Mouse (Mus musculus) heart, postnatal 25 days (tissue): ENCODE results near the gene Lrrc29. TPM values are rescaled to one million over a fixed set of nuclear protein-coding genes. Genes with fewer than 3 reads are reported as not detected.
A peak's percentile ranks its signal among the peaks of the same experiment; 100 is the strongest.

Source experiments
- DNase-seq: peaks from one replicate; pipeline ENCODE4 v3.0.0; 2022; ENCODE audit warnings: low spot score
- intact Hi-C: fragments of 180-260 bp; cut with DNase I; formaldehyde crosslinking; loops from one replicate; pipeline ENCODE4 v1.15.1; 2025
- microRNA-seq: library from miRNA; unstranded; fragments of <30 nt; microRNA quantifications from one replicate; pipeline ENCODE4 v1.2.0, GENCODE M21; 2022
- total RNA-seq, 2 experiments: library from RNA; stranded (reverse); gene quantifications; 2 replicates each; pipeline ENCODE4 v1.2.3; 2021

The Lrrc29 gene
- total RNA-seq, 2 experiments from 2014 or later = 1.3 to 1.9 TPM

DNA sequence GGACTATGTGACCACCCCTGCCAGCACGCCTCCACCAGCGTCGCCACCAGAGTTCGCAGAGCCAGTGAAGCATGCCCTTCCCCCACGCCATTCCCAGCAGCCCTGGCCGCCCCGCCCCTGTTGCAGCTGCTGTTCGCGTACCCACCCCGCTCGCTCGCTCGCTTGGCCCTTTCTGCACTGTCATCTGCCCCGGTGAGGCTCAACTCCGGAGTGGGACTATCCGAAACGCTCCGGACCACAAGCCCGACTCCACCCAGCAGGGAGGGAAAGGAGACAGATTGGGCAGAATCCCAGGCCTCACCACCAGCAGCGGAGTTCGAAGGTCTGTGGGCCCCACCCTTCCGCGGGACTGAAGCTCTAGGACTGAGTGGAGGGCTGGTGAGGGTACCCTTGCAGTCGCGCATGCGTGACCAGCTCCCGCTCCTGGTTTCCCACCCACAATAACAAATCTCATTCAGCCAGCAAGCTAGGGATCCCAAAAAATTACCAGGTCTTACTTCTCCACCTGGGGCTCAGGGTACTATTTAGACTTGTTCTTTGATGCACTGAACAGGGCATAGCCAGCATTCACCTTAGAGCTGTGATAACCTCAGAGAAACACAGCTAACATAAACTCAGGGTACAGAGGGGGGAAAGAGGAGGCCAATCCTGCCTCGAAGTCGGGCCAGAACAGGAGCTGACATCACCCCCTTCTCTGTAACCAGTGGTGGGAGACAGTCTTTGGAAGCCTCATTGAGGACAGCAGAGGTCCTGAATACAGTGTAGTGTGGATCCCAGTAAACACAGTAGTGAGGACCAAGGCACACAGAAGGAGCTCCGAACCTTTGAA, 49.6 kb downstream of the Lrrc29 start:
- DNase-seq = no peak
- intact Hi-C loops = no loop called here

DNA sequence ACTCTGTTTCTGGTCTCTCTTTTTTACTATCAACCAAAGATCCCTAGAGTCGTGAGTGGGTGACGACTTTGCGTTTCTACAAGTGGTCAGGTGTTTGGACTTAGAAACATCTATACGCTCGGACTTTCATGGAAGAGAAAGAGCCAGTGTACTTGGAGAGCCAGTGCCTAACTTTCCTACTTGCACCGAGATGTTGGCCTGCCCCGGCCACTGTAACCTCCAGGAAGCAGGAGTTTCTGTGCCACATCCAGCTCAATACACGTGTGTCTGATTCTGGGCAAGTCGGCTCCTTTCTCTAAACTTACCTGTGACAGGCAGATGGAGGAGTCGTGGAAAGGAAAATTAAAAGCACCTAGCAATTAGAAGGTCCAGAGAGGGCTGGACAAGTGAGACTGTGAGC, 50.2 kb downstream of the Lrrc29 start, which contains the start of gene Nol3:
Nol3 (plus strand) TSS at position 301 of the 400 bp plus-strand sequence.
- DNase-seq = no peak
- intact Hi-C loops = no loop called here

DNA sequence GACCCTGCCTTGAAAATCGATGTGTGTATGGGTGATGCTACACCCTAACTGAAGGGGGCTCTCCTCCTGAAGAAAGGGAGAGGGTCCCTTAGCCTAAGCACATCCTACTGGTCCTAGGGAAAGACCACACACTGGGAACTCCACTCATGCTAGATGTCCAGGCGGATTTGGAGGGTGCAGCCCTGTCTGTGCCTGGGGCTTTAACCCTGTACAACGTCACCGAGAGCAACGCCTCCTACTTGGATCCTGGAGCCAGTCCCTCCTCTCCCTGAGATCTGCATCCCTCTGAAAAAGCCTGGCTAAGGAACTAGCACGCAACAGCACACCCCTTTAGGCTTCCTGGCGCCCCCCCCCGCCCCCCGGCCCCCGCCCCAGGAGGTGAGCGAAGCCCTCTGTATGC, 50.7 kb downstream of the Lrrc29 start:
- DNase-seq = no peak
- intact Hi-C loops = no loop called here

DNA sequence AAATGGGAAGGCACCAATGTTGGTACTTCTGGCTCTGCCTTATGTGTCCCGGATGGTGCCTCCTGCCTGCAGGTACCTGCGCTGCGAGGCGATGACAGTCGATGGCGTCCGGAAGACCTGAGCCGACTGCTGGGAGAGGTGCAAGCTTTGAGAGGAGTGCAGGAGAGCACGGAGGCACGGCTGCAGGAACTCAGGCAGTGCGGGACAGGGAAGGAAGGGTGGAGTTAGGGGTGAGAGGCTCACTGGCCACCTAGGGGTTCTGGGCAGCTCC, 55.2 kb downstream of the Lrrc29 start:
- DNase-seq = no peak
- intact Hi-C loops = no loop called here

DNA sequence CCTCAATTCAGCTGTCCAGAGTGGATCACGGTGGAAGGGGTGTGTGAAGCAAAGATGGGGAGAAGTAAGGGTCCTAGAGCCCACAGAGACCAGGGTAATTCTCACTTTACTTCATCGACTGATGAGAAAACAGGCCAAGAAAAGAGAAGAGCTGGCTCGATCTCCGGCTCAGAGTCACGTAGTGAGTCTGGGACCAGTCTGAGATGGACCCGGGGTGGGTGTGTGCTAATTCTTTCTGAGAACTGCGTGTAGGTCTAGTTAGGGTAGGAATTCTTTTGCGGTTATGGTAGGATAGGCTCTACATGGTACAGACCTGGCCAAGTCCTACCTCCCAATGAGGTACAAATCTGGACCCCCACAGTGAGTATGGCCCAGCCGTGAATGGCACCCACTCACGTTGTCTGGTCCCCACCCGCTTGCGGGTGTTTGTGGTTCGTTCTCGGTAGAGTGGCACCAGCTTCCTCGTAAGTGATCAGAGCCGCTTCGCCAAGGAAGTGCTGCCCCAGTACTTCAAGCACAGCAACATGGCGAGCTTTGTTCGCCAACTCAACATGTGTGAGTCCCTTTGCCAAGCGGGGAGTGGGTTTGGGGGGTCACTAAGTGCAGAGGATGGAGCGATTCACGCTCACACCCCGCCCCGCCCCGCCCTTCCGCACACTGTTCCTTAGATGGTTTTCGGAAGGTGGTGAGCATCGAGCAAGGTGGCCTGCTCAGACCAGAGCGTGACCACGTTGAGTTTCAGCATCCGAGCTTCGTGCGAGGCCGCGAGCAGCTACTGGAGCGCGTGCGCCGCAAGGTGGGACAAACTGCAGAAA, 55.8 kb downstream of the Lrrc29 start:
- intact Hi-C loops = no loop called here
- DNase-seq = no peak

DNA sequence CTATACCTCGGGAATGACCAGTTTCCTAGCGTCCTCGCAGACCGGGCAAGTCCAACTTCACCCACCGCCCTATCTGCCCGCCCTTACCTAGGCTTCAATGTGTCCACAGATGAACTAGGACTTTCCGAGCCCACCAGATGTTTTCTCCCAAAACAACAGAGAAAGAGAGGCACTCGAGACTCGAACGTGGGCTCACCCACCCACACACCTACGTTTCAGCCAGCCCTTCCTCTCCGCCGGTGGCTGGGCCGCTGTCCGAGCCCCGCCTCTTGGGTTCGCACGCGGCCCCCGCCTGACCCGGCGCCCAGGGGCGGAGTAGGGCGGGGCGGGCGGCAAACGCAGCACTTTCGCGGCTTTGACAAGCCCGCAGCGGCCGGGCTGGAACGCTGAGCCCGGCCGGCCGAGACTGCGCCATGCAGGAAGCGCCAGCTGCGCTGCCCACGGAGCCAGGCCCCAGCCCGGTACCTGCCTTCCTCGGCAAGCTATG, 56.6 kb downstream of the Lrrc29 start, which contains the start of gene Hsf4:
Hsf4 (plus strand) TSS at position 341 of the 487 bp plus-strand sequence.
- intact Hi-C loops = loop anchor here (10.0 kb wide), 1 partner anchor 615 kb away; no protein-coding TSS in a partner anchor

DNA sequence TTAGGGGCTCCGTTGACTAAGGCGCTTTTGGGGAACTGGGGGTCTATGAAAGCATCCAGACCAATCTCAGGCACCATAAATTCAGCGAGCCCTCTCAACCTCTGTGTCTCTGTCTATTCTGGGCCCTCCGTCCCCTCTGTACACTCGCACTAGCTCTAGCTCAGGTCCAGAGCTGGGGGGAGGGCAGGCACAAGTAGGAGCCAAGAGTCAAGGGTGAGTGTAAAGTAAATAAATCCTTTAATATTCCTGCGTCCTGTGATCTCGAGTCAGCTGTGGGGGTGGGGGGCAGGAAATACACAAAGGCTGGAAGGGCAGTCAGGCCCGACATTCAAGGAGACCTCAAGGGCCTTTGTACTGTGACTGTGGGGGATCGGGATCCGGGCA, 57.0 kb downstream of the Lrrc29 start:
- intact Hi-C loops = loop anchor here (10.0 kb wide), 1 partner anchor 614 kb away; no protein-coding TSS in a partner anchor
- no peak for DNase-seq

More for the DNA sequence above, 56.6 kb downstream of the Lrrc29 start, which contains the start of gene Hsf4:
- DNase-seq = no peak

DNA sequence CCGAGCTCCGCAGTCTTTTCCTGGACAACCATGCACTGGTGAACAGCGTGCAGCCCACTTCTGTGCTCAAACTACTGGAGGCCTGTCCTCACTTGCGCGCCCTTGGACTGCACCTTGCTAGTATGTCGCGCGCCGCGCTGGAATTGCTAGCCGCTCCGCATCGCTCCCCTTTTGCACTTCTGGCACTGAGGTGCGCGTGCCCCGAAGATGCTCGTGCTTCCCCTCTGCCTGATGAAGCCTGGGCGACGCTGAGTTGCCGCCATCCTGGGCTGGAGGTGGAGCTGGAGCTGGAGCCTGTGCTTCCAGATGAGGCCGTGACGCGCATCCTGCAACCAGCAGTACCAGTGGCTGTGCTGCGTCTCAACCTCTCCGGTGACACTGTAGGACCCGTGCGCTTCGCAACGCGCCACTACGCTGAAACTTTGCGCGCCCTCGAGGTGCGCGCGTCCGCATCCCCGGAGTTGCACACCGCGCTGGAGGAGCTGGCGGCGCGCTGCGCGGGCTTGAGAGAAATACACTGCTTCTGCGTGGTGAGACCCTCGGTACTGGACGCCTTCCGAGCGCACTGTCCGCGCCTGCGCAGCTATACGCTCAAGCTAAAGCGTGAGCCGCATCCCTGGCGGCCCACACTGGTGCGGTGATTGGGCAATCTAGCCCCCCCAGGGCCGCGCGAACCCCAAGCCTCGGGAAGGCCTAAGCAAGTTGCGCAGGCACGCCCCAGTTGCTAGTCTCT, 57.6 kb downstream of the Lrrc29 start:
- no peak for DNase-seq
- intact Hi-C loops = loop anchor here (10.0 kb wide), 1 partner anchor 614 kb away; no protein-coding TSS in a partner anchor

DNA sequence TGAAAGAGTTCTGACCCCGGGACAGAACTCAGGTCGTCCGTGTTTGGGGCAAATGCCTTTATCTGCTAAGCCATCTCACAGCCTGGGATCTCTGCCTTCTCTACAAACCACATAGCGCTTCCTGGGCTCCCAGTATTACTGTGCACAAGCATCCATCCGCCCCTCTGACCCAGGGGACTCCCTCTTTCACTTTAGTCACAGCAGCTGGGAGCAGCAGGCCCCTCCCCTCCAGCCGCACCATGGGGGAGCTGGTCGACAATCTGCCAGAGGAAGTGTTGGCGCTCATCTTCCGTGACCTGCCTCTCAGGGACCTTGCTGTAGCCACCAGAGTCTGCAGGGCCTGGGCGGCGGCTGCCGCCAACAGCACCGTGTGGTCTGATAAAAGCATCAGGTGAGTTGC, 59.3 kb downstream of the Lrrc29 start:
- intact Hi-C loops = loop anchor here (10.0 kb wide), 1 partner anchor 612 kb away; no protein-coding TSS in a partner anchor
- DNase-seq = no peak

DNA sequence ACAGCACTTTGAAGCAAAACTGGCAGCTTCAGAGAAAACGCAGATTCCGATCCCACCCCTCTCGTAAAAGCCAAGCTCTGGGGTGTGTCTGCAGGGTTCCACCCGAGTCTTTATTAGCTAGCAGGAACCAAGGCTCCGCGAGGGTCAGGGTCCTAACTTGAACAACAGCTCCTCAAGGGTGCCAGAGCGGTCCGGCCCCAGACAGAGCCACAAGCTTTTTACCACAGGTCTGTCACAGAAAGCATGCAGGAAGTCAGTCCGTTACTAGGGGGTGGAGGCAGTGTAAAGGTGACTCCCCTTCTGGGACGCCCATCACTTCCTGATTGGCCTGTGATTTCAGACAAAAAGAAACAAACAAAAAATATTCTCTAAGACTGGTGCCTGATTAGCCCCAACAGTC, 61.0 kb downstream of the Lrrc29 start:
- intact Hi-C loops = loop anchor here (2.0 to 10.0 kb wide), 2 partner anchors 24 to 610 kb away; partner anchors contain the start of gene 4931428F04Rik
- no peak for DNase-seq

DNA sequence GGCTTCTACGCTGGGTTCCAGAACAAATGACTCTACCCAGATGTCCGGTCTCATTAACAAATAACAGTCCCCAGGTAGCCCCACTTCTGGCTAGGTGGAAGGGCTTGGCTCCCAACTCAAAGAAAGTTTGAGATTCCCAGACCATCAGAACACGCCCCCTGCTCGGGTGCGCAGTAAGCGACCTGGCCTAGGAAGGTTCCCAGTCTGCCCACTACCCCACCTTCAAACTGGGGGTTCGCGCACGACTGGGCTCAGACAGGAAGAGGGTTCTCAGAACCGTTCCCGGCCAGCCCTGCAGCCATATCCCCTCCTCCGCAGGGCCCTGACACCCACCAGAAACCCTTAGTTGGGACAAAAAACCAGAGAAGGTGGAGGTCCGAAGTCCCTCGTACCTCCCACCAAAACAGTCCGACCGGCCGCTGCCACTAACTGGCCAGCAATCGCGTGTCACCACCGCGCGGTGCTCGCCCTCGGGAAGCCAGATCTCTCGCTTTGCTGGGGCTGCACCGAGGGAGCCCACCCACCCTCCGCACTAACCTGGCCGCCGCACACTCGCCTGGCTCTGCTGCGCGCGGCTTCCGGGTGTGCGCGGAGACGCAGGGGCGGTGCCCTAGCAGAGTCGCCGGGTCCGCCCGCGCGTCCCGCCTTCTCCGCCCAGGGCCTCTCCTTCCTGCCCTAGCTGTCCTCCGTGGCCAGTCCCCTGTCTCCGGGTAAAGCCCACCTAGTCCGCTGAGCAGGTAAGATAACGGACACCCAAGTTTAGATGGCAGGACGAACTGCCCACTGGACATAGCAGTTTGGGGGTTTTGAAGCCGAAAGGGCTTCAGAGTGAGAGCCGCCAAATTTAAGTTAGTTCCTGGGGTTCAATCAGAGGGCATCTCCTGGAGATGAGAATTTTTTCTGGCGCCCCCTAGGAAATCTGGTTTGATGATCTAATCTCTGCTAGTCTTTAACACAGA, 61.8 kb downstream of the Lrrc29 start, which contains the start of the genes Tradd and Fbxl8:
Tradd (minus strand) TSS at position 586 of the 959 bp plus-strand sequence.
Fbxl8 (plus strand) TSS at position 625 of the 959 bp plus-strand sequence.
- intact Hi-C loops = loop anchor here (2.0 to 10.0 kb wide), 2 partner anchors 24 to 610 kb away; partner anchors contain the start of gene 4931428F04Rik
- peak; percentile 67 for DNase-seq

DNA sequence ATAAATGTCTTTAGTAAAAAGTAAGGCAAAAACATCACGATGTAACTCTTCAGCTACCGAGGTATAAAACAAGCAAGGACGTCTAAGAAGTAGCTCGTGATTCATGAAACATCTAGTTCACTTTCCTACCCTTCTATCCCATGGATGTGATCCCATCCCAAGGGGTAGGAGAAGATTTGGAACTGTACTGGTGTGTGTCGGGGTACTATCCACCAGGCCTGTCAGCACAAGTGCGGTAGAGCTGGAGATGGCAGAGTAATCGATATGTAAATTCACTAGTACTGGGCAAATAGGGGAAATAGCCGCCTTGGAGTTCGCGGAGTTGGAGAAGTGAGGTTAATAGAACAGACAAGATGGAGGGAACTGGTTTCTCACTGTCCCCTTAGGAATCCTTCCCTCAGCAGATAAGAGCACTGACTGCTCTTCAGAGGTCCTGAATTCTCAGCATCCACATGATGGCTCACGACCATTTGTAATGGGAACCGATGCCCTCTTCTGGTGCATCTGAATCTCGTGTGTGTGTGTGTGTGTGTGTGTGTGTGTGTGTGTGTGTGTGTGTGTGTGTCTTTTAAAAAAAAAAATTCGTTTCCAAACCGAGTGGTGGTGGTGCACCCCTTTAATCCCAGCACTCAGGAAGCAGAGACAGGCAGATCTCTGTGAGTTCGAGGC, 62.7 kb downstream of the Lrrc29 start:
- intact Hi-C loops = loop anchor here (10.0 kb wide), 1 partner anchor 609 kb away; no protein-coding TSS in a partner anchor
- no peak for DNase-seq

Small RNA genes within 50 kb of the gene (microRNA-seq; reads per million reads assigned to microRNA genes)
- gene Gm27320 (not detected), gene Mir328 (2,070 reads per million, percentile 85 among the genes with 10 or more reads in this experiment)

Other genes with a start within 250 kb of the Lrrc29 start
- under 1 TPM in 1 of 2 experiments, not detected in 1; 0.23 TPM for gene Ces3b, start 242.5 kb downstream of the Lrrc29 start, total RNA-seq
- gene Ces4a, start 194.5 kb downstream of the Lrrc29 start, total RNA-seq = not detected
- 10 to 100 TPM; 20.2 to 26.8 TPM for gene Cbfb, start 155.6 kb downstream of the Lrrc29 start, total RNA-seq
- gene D230025D16Rik, start 101.1 kb downstream of the Lrrc29 start, total RNA-seq = 10 to 100 TPM; 18.5 to 19.5 TPM
- gene B3gnt9, start 71.1 kb downstream of the Lrrc29 start, total RNA-seq = 1 to 10 TPM; 4.1 to 4.9 TPM
- gene Tradd, start 61.7 kb downstream of the Lrrc29 start, total RNA-seq = 1 to 10 TPM; 4.4 to 6.9 TPM
- gene Fbxl8, start 61.6 kb downstream of the Lrrc29 start, total RNA-seq = 1 to 10 TPM; 2.4 to 2.7 TPM
- gene Hsf4, start 56.5 kb downstream of the Lrrc29 start, total RNA-seq = 1 to 10 TPM; 1.5 to 2.2 TPM
- 10 to 100 TPM; 17.2 to 20.1 TPM for gene Nol3, start 50.1 kb downstream of the Lrrc29 start, total RNA-seq
- gene 4931428F04Rik, start 36.4 kb downstream of the Lrrc29 start, total RNA-seq = 1 to 10 TPM; 1.8 to 2.0 TPM
- gene Exoc3l, start 30.2 kb downstream of the Lrrc29 start, total RNA-seq = 1 to 10 TPM; 4.9 to 7.1 TPM
- 10 to 100 TPM; 19.8 to 21.5 TPM for gene E2f4, start 28.6 kb downstream of the Lrrc29 start, total RNA-seq
- under 1 TPM; 0.81 to 0.91 TPM for gene Elmo3, start 20.7 kb downstream of the Lrrc29 start, total RNA-seq
- 10 to 100 TPM; 23.4 to 25.3 TPM for gene Tmem208, start 76 bp upstream of the Lrrc29 start, total RNA-seq
- gene Fhod1, start 21.7 kb upstream of the Lrrc29 start, total RNA-seq = 1 to 10 TPM; 6.1 to 7.2 TPM
- under 1 TPM; 0.29 to 0.56 TPM for gene Slc9a5, start 22.6 kb upstream of the Lrrc29 start, total RNA-seq
- not detected for gene Plekhg4, start 47.0 kb upstream of the Lrrc29 start, total RNA-seq
- gene Kctd19, start 87.2 kb upstream of the Lrrc29 start, total RNA-seq = under 1 TPM in 1 of 2 experiments, not detected in 1; 0.44 TPM
- under 1 TPM; 0.42 to 0.73 TPM for gene Lrrc36, start 87.3 kb upstream of the Lrrc29 start, total RNA-seq
- 10 to 100 TPM; 51.4 TPM for gene Tppp3, start 145.2 kb upstream of the Lrrc29 start, total RNA-seq
- 10 to 100 TPM; 12.8 to 13.6 TPM for gene Zdhhc1, start 170.6 kb upstream of the Lrrc29 start, total RNA-seq
- under 1 TPM; 0.13 to 0.36 TPM for gene Hsd11b2, start 192.5 kb upstream of the Lrrc29 start, total RNA-seq
- gene Atp6v0d1, start 239.8 kb upstream of the Lrrc29 start, total RNA-seq = 10 to 100 TPM; 45.7 to 53.2 TPM